Mouse (Mus musculus): ENCODE data around the gene Fbxw5.
A peak's percentile ranks its signal among the peaks of the same experiment; 100 is the strongest.

Gene Fbxw5

GRCm38 (mm10) chr2:25500576-25501405 is at the start of gene Fbxw5:
Fbxw5 (plus strand) TSS chr2:25500750.
- DNase-seq (ENCODE audit: low read depth) = peak; percentile 91

- DNase-seq (ENCODE audit: low read depth) = no peak
Observed at GRCm38 (mm10) chr2:25450853-25451647, 49.5 kb upstream of the Fbxw5 start.

- DNase-seq (ENCODE audit: low read depth) = no peak
Observed at GRCm38 (mm10) chr2:25452951-25453350, 47.6 kb upstream of the Fbxw5 start.

GRCm38 (mm10) chr2:25456205-25456953 is 44.2 kb upstream of the Fbxw5 start, which contains the start of gene Clic3:
Clic3 (plus strand) TSS chr2:25456838.
- DNase-seq (ENCODE audit: low read depth) = no peak

GRCm38 (mm10) chr2:25457022-25457896 is 43.3 kb upstream of the Fbxw5 start:
- no peak for DNase-seq (ENCODE audit: low read depth)

- no peak for DNase-seq (ENCODE audit: low read depth)
Observed at GRCm38 (mm10) chr2:25458911-25459310, 41.6 kb upstream of the Fbxw5 start.

GRCm38 (mm10) chr2:25460135-25460534 is 40.4 kb upstream of the Fbxw5 start:
- no peak for DNase-seq (ENCODE audit: low read depth)

- DNase-seq (ENCODE audit: low read depth) = peak; percentile 98
Observed at GRCm38 (mm10) chr2:25460551-25461309, 39.8 kb upstream of the Fbxw5 start, which contains the start of gene Paxx. Paxx (minus strand) TSS chr2:25461094.

- no peak for DNase-seq (ENCODE audit: low read depth)
Observed at GRCm38 (mm10) chr2:25461407-25461806, 39.1 kb upstream of the Fbxw5 start.

GRCm38 (mm10) chr2:25463630-25464029 is 36.9 kb upstream of the Fbxw5 start:
- DNase-seq (ENCODE audit: low read depth) = no peak

GRCm38 (mm10) chr2:25465256-25465655 is 35.3 kb upstream of the Fbxw5 start:
- no peak for DNase-seq (ENCODE audit: low read depth)

GRCm38 (mm10) chr2:25465816-25466635 is 34.5 kb upstream of the Fbxw5 start:
- DNase-seq (ENCODE audit: low read depth) = no peak

- DNase-seq (ENCODE audit: low read depth) = no peak
Observed at GRCm38 (mm10) chr2:25467606-25468303, 32.8 kb upstream of the Fbxw5 start.

- DNase-seq (ENCODE audit: low read depth) = no peak
Observed at GRCm38 (mm10) chr2:25468962-25469915, 31.3 kb upstream of the Fbxw5 start.

GRCm38 (mm10) chr2:25469969-25470368 is 30.6 kb upstream of the Fbxw5 start, which contains the start of gene Ptgds:
Ptgds (minus strand) TSS chr2:25470046.
- no peak for DNase-seq (ENCODE audit: low read depth)

- DNase-seq (ENCODE audit: low read depth) = no peak
Observed at GRCm38 (mm10) chr2:25472550-25472949, 28.0 kb upstream of the Fbxw5 start.

- DNase-seq (ENCODE audit: low read depth) = no peak
Observed at GRCm38 (mm10) chr2:25477541-25477940, 23.0 kb upstream of the Fbxw5 start.

All from c-Kit-positive CD71-negative TER-119-negative erythroid progenitor cells, embryonic 14.5 days (primary cell).